Mouse (Mus musculus): ENCODE measurements at regions not wholly inside any gene's neighbourhood (a gene's known extent, or its start where the extent isn't known, plus 50 kb on each side); places are given as distances from the start of the nearest gene placed in this dataset.

DNA sequence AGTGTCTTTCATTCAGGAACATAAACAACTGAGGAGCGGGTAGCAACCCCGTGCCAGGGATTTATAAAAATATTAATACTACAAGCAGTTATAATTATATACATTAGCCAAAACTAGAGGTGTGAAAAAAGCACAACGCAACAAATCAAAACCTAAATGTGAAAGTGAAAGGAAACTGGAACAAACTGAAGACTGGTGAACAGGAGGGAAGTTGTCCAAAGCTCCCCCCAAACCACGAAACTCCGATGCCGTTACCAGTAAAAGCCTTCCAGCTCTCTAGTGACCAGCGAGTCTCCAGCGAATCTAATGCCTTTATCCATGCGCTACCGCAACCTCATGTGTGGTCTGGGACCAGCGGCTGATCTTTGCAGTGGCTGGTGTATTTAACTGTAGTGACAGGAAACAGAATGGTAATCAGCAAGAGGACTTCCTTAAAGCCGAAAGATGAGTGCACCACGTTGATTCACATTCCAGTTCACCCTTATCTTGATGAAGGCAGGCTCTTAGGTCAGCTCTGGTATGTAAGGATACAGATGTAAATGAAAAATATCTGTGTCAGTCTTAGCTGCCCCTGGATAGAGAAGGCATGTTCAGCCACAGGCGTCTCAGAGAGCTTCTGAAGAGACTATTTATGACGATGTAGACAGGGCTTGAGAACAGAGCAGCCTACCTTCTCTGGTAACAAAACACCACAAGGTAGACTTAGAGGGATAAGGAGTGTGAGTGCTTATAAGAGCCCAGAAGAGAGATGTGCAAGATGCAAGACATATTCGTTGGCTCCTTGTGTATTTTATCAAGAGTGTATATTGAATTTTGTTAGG lies 394.0 kb downstream of the Gpat3 start:
- TF ChIP-seq CTCF (IDR thresholded peaks at IDR 0.05; ENCODE audit: extremely low read depth, insufficient read depth, low read length) (no peak), POLR2A (IDR thresholded peaks at IDR 0.05; ENCODE audit: extremely low read depth, insufficient read depth, low read length) (no peak)
